Mouse (Mus musculus) heart, postnatal 14 days (tissue): ENCODE measurements around the gene Pla2g6. TPM values are rescaled to one million over a fixed set of nuclear protein-coding genes. Genes with fewer than 3 reads are reported as not detected.

ENCODE experiments used
- DNase-seq, 2 experiments: peaks; one replicate each; pipeline ENCODE4 v3.0.0; 2021 to 2022
- intact Hi-C: fragments of 180-260 bp; cut with DNase I; formaldehyde crosslinking; loops from one replicate; pipeline ENCODE4 v1.15.1; 2025
- total RNA-seq, 2 experiments: library from RNA; stranded (reverse); gene quantifications; 2 replicates each; pipeline ENCODE4 v1.2.3; 2021

Gene Pla2g6
- total RNA-seq, 2 experiments from 2014 or later = 10.4 to 10.6 TPM

GRCm38 (mm10) chr15:79282434-79282833 lies 45.8 kb downstream of the Pla2g6 start:
- no peak for DNase-seq
- intact Hi-C loops = no loop called here

- no peak for DNase-seq
- intact Hi-C loops = no loop called here
Observed at GRCm38 (mm10) chr15:79281389-79281788, 46.8 kb downstream of the Pla2g6 start.

GRCm38 (mm10) chr15:79280850-79281249 lies 47.3 kb downstream of the Pla2g6 start:
- DNase-seq = peak in 1 of 2 experiments; percentile 25

GRCm38 (mm10) chr15:79280209-79280608 lies 48.0 kb downstream of the Pla2g6 start:
- DNase-seq = peak in 1 of 2 experiments; percentile 44

More at GRCm38 (mm10) chr15:79280850-79281249, 47.3 kb downstream of the Pla2g6 start:
- intact Hi-C loops = no loop called here

GRCm38 (mm10) chr15:79277728-79278127 lies 50.5 kb downstream of the Pla2g6 start:
- intact Hi-C loops = no loop called here
- DNase-seq = no peak

More at GRCm38 (mm10) chr15:79280209-79280608, 48.0 kb downstream of the Pla2g6 start:
- intact Hi-C loops = no loop called here

GRCm38 (mm10) chr15:79273020-79273419 lies 55.2 kb downstream of the Pla2g6 start:
- DNase-seq = no peak
- intact Hi-C loops = no loop called here

GRCm38 (mm10) chr15:79271124-79271746 lies 57.0 kb downstream of the Pla2g6 start:
- intact Hi-C loops = loop anchor here (2.0 kb wide), 1 partner anchor 24 kb away; no protein-coding TSS in a partner anchor
- peak; percentile 55 to 71 for DNase-seq

- DNase-seq = peak; percentile 78 to 81
- intact Hi-C loops = loop anchor here (2.0 kb wide), 1 partner anchor 24 kb away; no protein-coding TSS in a partner anchor
Observed at GRCm38 (mm10) chr15:79270317-79271123, 57.7 kb downstream of the Pla2g6 start.

- no peak for DNase-seq
- intact Hi-C loops = no loop called here
Observed at GRCm38 (mm10) chr15:79268521-79268920, 59.7 kb downstream of the Pla2g6 start.

GRCm38 (mm10) chr15:79265384-79265783 lies 62.8 kb downstream of the Pla2g6 start:
- intact Hi-C loops = no loop called here
- no peak for DNase-seq

- DNase-seq = no peak
- intact Hi-C loops = no loop called here
Observed at GRCm38 (mm10) chr15:79263726-79264125, 64.5 kb downstream of the Pla2g6 start.

- DNase-seq = no peak
- intact Hi-C loops = no loop called here
Observed at GRCm38 (mm10) chr15:79262786-79263309, 65.3 kb downstream of the Pla2g6 start.

- no peak for DNase-seq
- intact Hi-C loops = no loop called here
Observed at GRCm38 (mm10) chr15:79262375-79262774, 65.8 kb downstream of the Pla2g6 start.

GRCm38 (mm10) chr15:79261757-79262156 lies 66.4 kb downstream of the Pla2g6 start:
- intact Hi-C loops = no loop called here
- no peak for DNase-seq

GRCm38 (mm10) chr15:79261095-79261725 lies 67.0 kb downstream of the Pla2g6 start:
- DNase-seq = peak; percentile 42 to 44
- intact Hi-C loops = no loop called here

GRCm38 (mm10) chr15:79258521-79258920 lies 69.7 kb downstream of the Pla2g6 start:
- no peak for DNase-seq
- intact Hi-C loops = no loop called here

- no peak for DNase-seq
Observed at GRCm38 (mm10) chr15:79254661-79255060, 73.5 kb downstream of the Pla2g6 start, which contains the start of gene Slc16a8. TSS of gene Slc16a8 (minus strand) at chr15:79254761.

GRCm38 (mm10) chr15:79252580-79252979 lies 75.6 kb downstream of the Pla2g6 start:
- intact Hi-C loops = no loop called here
- no peak for DNase-seq

More at GRCm38 (mm10) chr15:79254661-79255060, 73.5 kb downstream of the Pla2g6 start, which contains the start of gene Slc16a8:
- intact Hi-C loops = no loop called here

- intact Hi-C loops = no loop called here
- peak in 1 of 2 experiments; percentile 40 for DNase-seq
Observed at GRCm38 (mm10) chr15:79251781-79252491, 76.3 kb downstream of the Pla2g6 start.

GRCm38 (mm10) chr15:79251168-79251567 lies 77.0 kb downstream of the Pla2g6 start:
- DNase-seq = no peak
- intact Hi-C loops = no loop called here
